In genomic region chr7:49847939-49848338, GRCm38 (mm10) we compare ENCODE assay signal across 24 mouse cellular contexts.
"Had no signal": no experiment of that assay in that cellular context is flagged by ENCODE, and none has a peak within 500 bp of the region (broad histone marks: within the 10 kb centered on the region; RNA-seq: fewer than 3 reads in every experiment).

No protein-coding gene starts in this region.

- H3K4me1 ChIP-seq: limb, embryonic 15.5 days had no signal

- ATAC-seq: hindbrain, postnatal 0 days; intestine, embryonic 16.5 days; liver, embryonic 12.5 days had no signal

- H3K4me2 ChIP-seq: heart, embryonic 13.5 days; heart, embryonic 15.5 days; hindbrain, embryonic 12.5 days; limb, embryonic 13.5 days; limb, embryonic 15.5 days; liver, embryonic 12.5 days had no signal

- H3K4me3 ChIP-seq: gastrocnemius, adult 2 months; heart, embryonic 10.5 days; heart, embryonic 13.5 days; heart, embryonic 15.5 days; hindbrain, embryonic 12.5 days; limb, embryonic 13.5 days; limb, embryonic 15.5 days; liver, embryonic 12.5 days had no signal

- H3K27me3 ChIP-seq: heart, embryonic 13.5 days; heart, embryonic 15.5 days; hindbrain, embryonic 12.5 days; limb, embryonic 13.5 days; limb, embryonic 15.5 days; liver, embryonic 12.5 days had no signal

- H3K9me3 ChIP-seq: heart, embryonic 10.5 days; heart, embryonic 13.5 days; heart, embryonic 15.5 days; hindbrain, embryonic 12.5 days; limb, embryonic 13.5 days; limb, embryonic 15.5 days; liver, embryonic 12.5 days had no signal

- H3K27ac ChIP-seq: gastrocnemius, adult 2 months; heart, embryonic 10.5 days; heart, embryonic 13.5 days; heart, embryonic 15.5 days; hindbrain, embryonic 12.5 days; hindbrain, postnatal 0 days; limb, embryonic 13.5 days; limb, embryonic 15.5 days; liver, embryonic 12.5 days; liver, embryonic 14.5 days had no signal

- DNase-seq: gastrocnemius, adult 2 months; gastrocnemius, postnatal 10 days; gastrocnemius, postnatal 25 days; heart, adult 18-20 months; heart, postnatal 14 days; heart, postnatal 36 days; kidney, adult 11 months; kidney, adult 2 months; kidney, adult 9 months; kidney, postnatal 10 days; kidney, postnatal 25 days; layer of hippocampus, adult 9-11 months; layer of hippocampus, postnatal 36 days; left cerebral cortex, postnatal 4 days had no signal

- H3K36me3 ChIP-seq: heart, embryonic 15.5 days had no signal

- H3K9ac ChIP-seq: heart, embryonic 13.5 days; heart, embryonic 15.5 days; hindbrain, embryonic 12.5 days; limb, embryonic 13.5 days; limb, embryonic 15.5 days; liver, embryonic 12.5 days; liver, embryonic 14.5 days had no signal
